In the genomic region with DNA sequence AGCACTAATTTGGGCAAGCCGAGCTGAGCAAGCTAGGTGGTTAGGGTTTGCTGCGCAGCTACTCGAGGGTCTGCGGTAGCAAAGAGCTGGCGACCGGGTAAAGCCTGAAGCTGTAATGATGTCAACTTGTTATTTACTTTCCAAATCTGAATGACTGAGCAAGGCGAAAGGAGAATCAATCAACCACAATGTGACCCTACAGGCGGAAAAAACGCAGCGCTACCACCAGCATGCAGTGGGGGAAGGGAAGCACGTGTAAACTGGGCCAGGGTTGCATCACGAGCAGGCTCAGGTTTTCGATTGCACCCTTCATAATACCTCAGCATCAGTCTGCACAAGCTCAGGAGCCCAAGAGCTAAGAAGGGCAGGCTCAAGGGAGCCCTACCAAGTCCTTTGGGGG, we compare ENCODE assay signal across 8 mouse cellular contexts. TPM values are rescaled to one million over a fixed set of nuclear protein-coding genes. Genes with fewer than 3 reads are reported as not detected.
DNase-seq lines count a peak whose midpoint lies in the region; ATAC-seq lines count a peak whose summit lies in the region.

No protein-coding gene starts in this region.

- H3K4me1 ChIP-seq in intestine, embryonic 14.5 days (replicated peaks; ENCODE audit: control insufficient read depth, insufficient read depth, low read length) = no peaks in the 10 kb centered on the region

- H3K4me3 ChIP-seq in intestine, embryonic 14.5 days (ENCODE audit: low read depth, low read length) = 0 out of 2 replicates have a peak overlapping the region, but pooled peaks have one; percentile 6

- H3K9me3 ChIP-seq in intestine, embryonic 14.5 days (ENCODE audit: control insufficient read depth, low read length) = no peaks in the 10 kb centered on the region

- no peaks in the 10 kb centered on the region for H3K27me3 ChIP-seq in intestine, embryonic 14.5 days (replicated peaks; ENCODE audit: control insufficient read depth, insufficient read depth, low read length)

- H3K27ac ChIP-seq in intestine, embryonic 14.5 days (ENCODE audit: low read depth) = peak overlapping the region; percentile 96

- intact Hi-C loops in left cerebral cortex, postnatal 14 days (cut with DNase I) = no loop called here

- 12% methylated on average over 13 of the region's 13 CpGs for WGBS in intestine, embryonic 14.5 days

- H3K9ac ChIP-seq in intestine, embryonic 14.5 days (ENCODE audit: low read length) = no peak overlapping the region

- peak overlapping the region; percentile 58 for H3K4me2 ChIP-seq in intestine, embryonic 14.5 days (ENCODE audit: low read length)

- no peaks in the 10 kb centered on the region for H3K36me3 ChIP-seq in intestine, embryonic 14.5 days (ENCODE audit: control insufficient read depth, insufficient read depth, low read length)

- peak; percentile 93 for DNase-seq in adipocyte (ENCODE audit: low spot score)
- DNase-seq in embryo, embryonic 10.5 days (ENCODE audit: low spot score) = peak; percentile 92
- DNase-seq in gastrocnemius, postnatal 25 days = peak; percentile 76
- peak; percentile 90 for DNase-seq in intestine, embryonic 14.5 days (ENCODE audit: low spot score)
- peak; percentile 75 to 92 for DNase-seq in left cerebral cortex, postnatal 14 days (ENCODE audit: low spot score in 2 of 2)
- peak; percentile 93 for DNase-seq in mesoderm, embryonic 11.5 days (ENCODE audit: low read depth, low spot score)
- DNase-seq in right cerebral cortex, postnatal 36 days (ENCODE audit: low spot score in 2 of 2) = peak; percentile 56 to 72
- DNase-seq in yolk sac, embryonic 10.5 days (ENCODE audit: low spot score) = peak; percentile 85

- ATAC-seq in intestine, embryonic 14.5 days (replicated peaks; ENCODE audit: low FRiP score, low TSS enrichment, low read depth) = peak; percentile 55

RNA-seq across cellular contexts. Expression of a gene that starts 1.7 kb away (rescaled TPM):
- 10 to 100 TPM in 1 of 2 experiments, 1 to 10 TPM in 1; 8.7 to 10.3 TPM for total RNA-seq in gastrocnemius, postnatal 25 days (2021)
- polyA plus RNA-seq in intestine, embryonic 14.5 days (2014; fragmentation: Nextera tagmentation; extraction: Ambion mirVana) = 82.5 and 88.0 TPM in 2 replicates
- total RNA-seq in left cerebral cortex, postnatal 14 days (2021) = 10 to 100 TPM; 50.2 to 51.0 TPM

Comparison
In these comparisons a context has a peak if more than half of its experiments do, and no peak if none do; other contexts are left out.
1. Peak in every context shown above with its lines: DNase-seq, ATAC-seq, H3K4me3 ChIP-seq and H3K27ac ChIP-seq.
2. RNA of a gene that starts 1.7 kb away (total RNA-seq): 50.2 to 51.0 TPM in left cerebral cortex, postnatal 14 days; 8.7 to 10.3 TPM in gastrocnemius, postnatal 25 days; every median in the first group is over 4 times any median in the second.